Mouse (Mus musculus): ENCODE measurements around the gene Dkc1. TPM values are rescaled to one million over a fixed set of nuclear protein-coding genes. Genes with fewer than 3 reads are reported as not detected.
A peak's percentile ranks its signal among the peaks of the same experiment; 100 is the strongest.
"Not testable (repeated sequence)": the region's sequence is repeated elsewhere in the genome, so short reads cannot be mapped to it uniquely, and the experiment has no call there.

Dkc1 gene
- polyA plus RNA-seq, 1 experiment from 2014 or later = 158 TPM

DNA sequence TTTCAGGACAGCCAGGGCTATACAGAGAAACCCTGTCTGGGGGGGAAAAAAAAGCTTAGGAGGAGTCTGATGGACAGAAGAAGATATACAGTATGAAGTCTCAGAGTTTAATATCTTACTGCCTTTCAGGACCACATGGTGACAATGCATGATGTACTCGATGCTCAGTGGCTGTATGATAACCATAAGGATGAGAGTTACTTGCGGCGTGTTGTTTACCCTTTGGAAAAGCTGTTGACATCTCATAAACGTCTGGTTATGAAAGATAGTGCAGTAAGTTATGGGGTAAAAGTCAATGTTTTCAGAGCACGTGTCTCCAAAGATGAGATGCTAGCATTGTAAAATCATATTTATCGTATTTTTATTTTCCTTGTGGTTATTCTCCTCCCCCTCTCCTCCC lies 6.6 kb downstream of the Dkc1 start:
- Histone ChIP-seq H3K9ac (no peak overlapping the region), H3K9me3 (no peaks in the 10 kb centered on the region), H3K36me3 (peaks cover 48% of the 10 kb centered on the region), H3K4me3 (no peak overlapping the region), H3K4me2 (no peak overlapping the region), H3K27me3 (no peaks in the 10 kb centered on the region), H3K4me1 (no peaks in the 10 kb centered on the region), H3K27ac (no peak overlapping the region)
- 86% methylated on average over 6 of the region's 6 CpGs for WGBS
- ATAC-seq (ENCODE audit: insufficient number of reproducible peaks, insufficient read depth, low FRiP score, low TSS enrichment, low read depth) = no peak

DNA sequence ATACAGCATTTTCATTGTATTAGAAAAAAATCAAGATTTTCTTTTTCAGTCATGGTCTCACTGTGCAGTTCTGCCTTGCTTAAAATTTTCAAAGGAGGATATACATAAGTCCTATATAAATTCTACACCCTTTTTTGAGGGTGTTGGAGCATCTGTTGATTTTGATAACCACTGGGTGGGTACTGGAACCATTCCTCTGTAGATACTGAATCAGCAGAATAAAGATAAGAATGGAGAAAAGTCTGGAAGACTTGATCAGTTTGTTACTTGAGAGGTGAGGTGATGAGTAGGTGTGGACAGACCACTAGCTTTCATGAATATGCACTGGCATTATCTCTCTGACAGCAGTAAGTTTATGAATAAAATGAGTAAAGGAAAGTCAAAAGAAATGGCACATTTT lies 19.9 kb downstream of the Dkc1 start:
- H3K9me3 ChIP-seq = no peaks in the 10 kb centered on the region

DNA sequence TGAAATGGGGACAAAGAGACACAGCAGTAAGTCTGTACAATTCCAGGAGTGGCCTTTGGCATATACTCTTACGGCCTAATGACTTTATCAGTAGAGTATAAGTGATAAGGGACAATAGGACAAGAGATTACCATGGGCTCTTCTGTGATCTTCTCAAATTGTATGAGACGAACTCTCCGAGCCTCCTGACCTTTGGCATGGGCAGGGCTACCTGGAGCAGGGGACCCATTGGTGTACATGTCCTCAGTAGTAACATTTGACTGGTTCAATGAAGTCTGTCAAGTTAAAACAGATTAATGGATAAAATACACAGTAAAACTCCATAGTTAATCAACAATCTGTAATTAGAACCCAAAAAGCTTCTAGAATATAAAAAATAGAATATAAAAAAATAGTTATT lies 30.0 kb downstream of the Dkc1 start:
- H3K4me1 ChIP-seq = no peaks in the 10 kb centered on the region; the same call in 1 of the 2 replicates
- no peaks in the 10 kb centered on the region for H3K27me3 ChIP-seq
- no peak overlapping the region for H3K9ac ChIP-seq
- H3K4me3 ChIP-seq = no peak overlapping the region
- H3K4me2 ChIP-seq = no peak overlapping the region
- H3K36me3 ChIP-seq = peaks cover 12% of the 10 kb centered on the region
- 88% methylated on average over 3 of the region's 3 CpGs for WGBS
- H3K27ac ChIP-seq = no peak overlapping the region
- no peak for ATAC-seq (ENCODE audit: insufficient number of reproducible peaks, insufficient read depth, low FRiP score, low TSS enrichment, low read depth)
- H3K9me3 ChIP-seq = no peaks in the 10 kb centered on the region

More for the DNA sequence above, 19.9 kb downstream of the Dkc1 start:
- no peaks in the 10 kb centered on the region for H3K4me1 ChIP-seq
- H3K4me2 ChIP-seq = no peak overlapping the region
- H3K4me3 ChIP-seq = no peak overlapping the region
- H3K27ac ChIP-seq = no peak overlapping the region
- ATAC-seq (ENCODE audit: insufficient number of reproducible peaks, insufficient read depth, low FRiP score, low TSS enrichment, low read depth) = no peak
- no peak overlapping the region for H3K9ac ChIP-seq
- peaks cover 25% of the 10 kb centered on the region for H3K36me3 ChIP-seq
- H3K27me3 ChIP-seq = no peaks in the 10 kb centered on the region

DNA sequence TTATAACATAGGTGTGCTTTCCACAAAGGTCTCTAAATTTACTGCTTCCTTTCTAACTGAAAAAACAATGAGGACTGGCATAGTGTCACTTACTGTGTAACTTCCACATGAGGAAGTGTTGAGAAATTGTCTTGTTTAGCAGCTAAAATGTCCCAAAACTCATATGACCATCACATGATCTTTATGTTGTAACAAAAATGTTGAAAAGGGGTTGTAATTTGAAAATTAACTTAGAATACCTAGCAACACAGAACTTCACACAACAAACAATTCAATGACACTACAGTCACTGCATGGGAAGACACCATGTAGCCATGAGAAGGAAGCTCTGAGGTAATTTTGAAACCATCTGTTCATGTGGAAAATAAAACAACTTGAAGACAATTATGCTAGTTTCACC lies 31.2 kb downstream of the Dkc1 start:
- no peak overlapping the region for H3K4me3 ChIP-seq
- no peak overlapping the region for H3K9ac ChIP-seq
- H3K4me1 ChIP-seq = no peaks in the 10 kb centered on the region; the same call in 1 of the 2 replicates
- H3K9me3 ChIP-seq = no peaks in the 10 kb centered on the region
- H3K27me3 ChIP-seq = no peaks in the 10 kb centered on the region
- H3K36me3 ChIP-seq = peaks cover 7% of the 10 kb centered on the region; the same call in 1 of the 2 replicates
- H3K27ac ChIP-seq = no peak overlapping the region
- no peak for ATAC-seq (ENCODE audit: insufficient number of reproducible peaks, insufficient read depth, low FRiP score, low TSS enrichment, low read depth)
- H3K4me2 ChIP-seq = no peak overlapping the region

DNA sequence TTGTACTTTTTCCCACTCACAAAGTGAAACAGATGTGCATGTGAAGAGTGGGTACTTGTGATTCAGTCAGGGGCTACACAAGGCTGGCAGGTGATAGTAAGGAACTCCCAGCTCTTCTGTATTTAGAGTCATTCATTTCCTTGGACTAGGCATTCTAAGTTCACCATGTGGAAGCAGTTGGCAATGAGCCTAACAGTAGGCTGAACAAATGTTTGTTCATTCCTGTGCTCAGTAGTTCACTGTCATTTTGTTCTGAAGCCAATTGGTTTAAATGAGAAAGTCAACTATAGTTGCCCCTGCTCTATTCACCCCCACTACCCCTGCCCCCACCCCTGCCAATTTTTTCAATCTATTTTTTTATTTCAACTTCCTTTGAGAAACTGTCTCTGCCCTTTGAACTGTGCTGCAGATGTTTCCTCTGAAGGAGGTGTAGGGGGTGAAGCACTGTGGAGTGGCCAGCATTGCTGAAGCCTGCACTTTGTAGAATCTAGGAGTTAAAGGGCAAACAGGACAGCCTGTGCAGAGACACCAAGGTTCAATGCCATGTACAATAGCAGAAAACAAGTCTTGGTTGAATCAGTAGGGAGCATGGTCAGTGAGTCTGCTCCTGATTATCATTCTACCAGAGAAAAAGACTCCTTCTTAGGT lies 32.8 kb downstream of the Dkc1 start:
- H3K9ac ChIP-seq = no peak overlapping the region
- H3K36me3 ChIP-seq = peaks cover 7% of the 10 kb centered on the region; the same call in 1 of the 2 replicates
- no peaks in the 10 kb centered on the region for H3K9me3 ChIP-seq
- no peak for ATAC-seq (ENCODE audit: insufficient number of reproducible peaks, insufficient read depth, low FRiP score, low TSS enrichment, low read depth)
- H3K4me2 ChIP-seq = no peak overlapping the region
- H3K27me3 ChIP-seq = no peaks in the 10 kb centered on the region
- no peak overlapping the region for H3K4me3 ChIP-seq
- H3K27ac ChIP-seq = no peak overlapping the region
- H3K4me1 ChIP-seq = no peaks in the 10 kb centered on the region; the same call in 1 of the 2 replicates

DNA sequence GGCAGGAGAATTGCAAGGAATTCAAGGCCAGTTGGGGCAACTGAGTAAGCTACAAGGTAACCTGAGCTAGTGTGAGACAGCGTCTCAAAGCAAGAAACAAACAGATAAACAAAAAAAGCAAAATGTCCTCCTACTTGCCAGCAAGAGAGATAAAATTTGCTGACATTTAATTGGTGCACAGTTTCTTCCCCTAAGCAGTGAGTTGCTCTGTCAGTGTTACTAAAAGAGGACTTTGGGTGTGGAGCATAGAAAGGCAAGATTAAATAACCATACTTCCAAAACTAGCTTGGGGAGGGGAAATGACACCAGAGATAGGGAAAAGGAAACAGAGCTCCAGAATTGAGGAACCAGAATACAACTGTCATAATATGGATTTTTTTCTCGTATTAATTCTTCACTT lies 33.8 kb downstream of the Dkc1 start:
- Histone ChIP-seq H3K4me3 (no peak overlapping the region), H3K9me3 (no peaks in the 10 kb centered on the region), H3K27me3 (no peaks in the 10 kb centered on the region), H3K4me1 (no peaks in the 10 kb centered on the region; the same call in 1 of the 2 replicates), H3K36me3 (peaks cover 7% of the 10 kb centered on the region; the same call in 1 of the 2 replicates), H3K9ac (no peak overlapping the region), H3K4me2 (peak overlapping the region; percentile 16; the same call in 1 of the 2 replicates), H3K27ac (no peak overlapping the region)
- ATAC-seq (ENCODE audit: insufficient number of reproducible peaks, insufficient read depth, low FRiP score, low TSS enrichment, low read depth) = no peak
- 65% methylated on average over 2 of the region's 2 CpGs for WGBS

DNA sequence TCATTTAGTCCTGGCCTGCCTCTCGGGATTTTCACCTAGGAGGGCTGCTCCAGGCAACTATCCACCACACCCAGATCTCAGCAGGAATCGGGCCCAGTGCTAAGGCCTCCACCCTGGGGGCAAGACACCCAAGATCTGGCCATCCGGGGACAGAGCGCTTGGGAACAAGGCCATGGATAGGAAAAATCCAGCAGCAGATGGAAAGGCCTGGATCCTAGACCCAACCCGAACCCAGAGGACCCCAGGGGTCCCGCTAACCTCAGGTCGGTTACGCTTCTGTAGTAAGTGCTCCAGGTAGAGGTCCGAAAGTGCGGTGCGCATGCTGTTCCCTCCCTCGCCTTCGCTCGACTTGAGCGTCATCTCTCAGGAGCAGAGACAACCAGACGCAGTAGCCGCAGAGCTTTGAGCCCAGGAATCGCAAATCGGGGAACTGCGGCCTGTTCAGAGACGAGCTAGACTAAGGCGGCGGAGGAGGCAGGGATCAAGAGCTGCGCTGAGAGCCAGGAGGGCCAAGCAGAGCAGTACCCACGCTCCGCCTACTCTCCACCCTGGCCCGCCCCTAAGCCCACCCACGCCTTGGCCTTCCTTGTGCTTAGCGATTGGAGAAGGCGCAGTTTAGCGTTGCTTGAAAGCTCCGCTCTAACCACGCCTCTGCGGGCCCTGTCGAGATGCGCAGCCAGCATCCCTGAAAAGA lies 35.0 kb downstream of the Dkc1 start, which contains the start of gene Mpp1:
Mpp1 (minus strand) TSS at position 550 of the 694 bp plus-strand sequence.
- Histone ChIP-seq H3K9ac (peak within 1 kb of the TSS; percentile 78), H3K4me2 (peak within 1 kb of the TSS; percentile 57), H3K27me3 (no peaks in the 10 kb centered on the region), H3K9me3 (no peaks in the 10 kb centered on the region), H3K4me1 (no peaks in the 10 kb centered on the region; the same call in 1 of the 2 replicates), H3K27ac (peak within 1 kb of the TSS; percentile 84), H3K4me3 (peak within 1 kb of the TSS; percentile 56), H3K36me3 (no peaks in the 10 kb centered on the region)
- WGBS = 19% methylated on average over 36 of the region's 36 CpGs
- peak; percentile 96 for ATAC-seq (ENCODE audit: insufficient number of reproducible peaks, insufficient read depth, low FRiP score, low TSS enrichment, low read depth)

DNA sequence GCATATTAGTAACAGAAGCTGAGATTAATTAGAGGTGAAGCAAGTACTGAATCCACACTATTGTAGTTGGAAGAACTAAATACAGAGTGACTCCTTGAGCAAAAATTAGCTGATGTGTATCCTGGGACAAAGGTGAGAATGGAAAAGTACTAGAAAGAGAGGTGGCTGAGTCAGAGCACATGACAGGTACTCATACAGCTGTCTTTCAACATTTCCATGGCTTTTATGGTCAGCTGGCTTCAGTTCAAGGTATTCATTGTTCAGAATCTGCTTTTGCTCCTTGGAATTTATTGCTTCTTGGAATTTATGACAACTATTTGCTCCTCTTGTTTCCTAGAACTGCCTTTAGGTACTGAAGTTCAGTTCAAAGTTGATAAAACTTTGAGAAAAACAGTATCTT lies 41.3 kb downstream of the Dkc1 start:
- Histone ChIP-seq H3K27me3 (no peaks in the 10 kb centered on the region), H3K36me3 (no peaks in the 10 kb centered on the region), H3K4me3 (no peak overlapping the region), H3K9ac (no peak overlapping the region), H3K4me2 (no peak overlapping the region), H3K9me3 (no peaks in the 10 kb centered on the region), H3K4me1 (no peaks in the 10 kb centered on the region), H3K27ac (no peak overlapping the region)
- no peak for ATAC-seq (ENCODE audit: insufficient number of reproducible peaks, insufficient read depth, low FRiP score, low TSS enrichment, low read depth)

DNA sequence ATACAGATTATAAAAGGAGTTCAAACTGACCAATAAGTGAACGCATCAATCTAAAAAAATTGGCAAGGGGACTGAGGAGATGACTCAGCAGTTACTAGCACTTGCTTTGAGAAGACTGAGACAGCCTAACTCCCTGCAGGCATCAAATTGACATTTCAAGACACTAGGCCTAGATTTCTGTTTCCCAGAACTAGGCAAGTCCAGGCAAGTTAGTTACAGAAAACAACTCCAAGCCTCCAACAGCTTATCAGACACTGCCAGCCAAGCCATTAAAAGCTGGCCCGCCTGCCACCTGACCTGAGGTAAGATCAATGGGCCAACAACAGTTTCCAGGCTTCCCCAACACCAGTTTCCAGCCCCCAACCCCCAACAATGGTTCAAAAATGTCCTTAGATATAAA lies 42.1 kb downstream of the Dkc1 start:
- WGBS = 83% methylated on average over 2 of the region's 2 CpGs
- Histone ChIP-seq H3K9ac (no peak overlapping the region), H3K36me3 (no peaks in the 10 kb centered on the region), H3K4me2 (no peak overlapping the region), H3K27me3 (no peaks in the 10 kb centered on the region), H3K4me1 (no peaks in the 10 kb centered on the region), H3K27ac (no peak overlapping the region), H3K9me3 (no peaks in the 10 kb centered on the region), H3K4me3 (no peak overlapping the region)
- ATAC-seq (ENCODE audit: insufficient number of reproducible peaks, insufficient read depth, low FRiP score, low TSS enrichment, low read depth) = no peak

DNA sequence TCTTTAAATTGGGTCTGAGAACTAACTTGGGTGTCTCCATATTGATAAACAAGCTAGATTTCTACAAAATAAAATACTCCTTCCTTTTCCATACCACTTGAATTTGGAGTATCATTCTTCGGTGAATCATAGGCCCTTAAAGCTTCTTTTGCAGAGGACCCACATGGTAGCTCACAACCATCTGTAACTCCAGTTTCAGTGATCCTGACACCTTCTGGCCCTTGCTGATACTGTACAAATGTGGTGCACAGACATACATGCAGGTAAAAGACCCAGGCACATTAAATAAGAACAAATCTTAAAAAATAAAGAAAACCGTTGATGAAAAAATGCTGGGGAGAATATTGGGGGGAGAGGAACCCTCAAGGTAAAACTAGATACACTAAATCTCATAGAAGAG lies 42.5 kb downstream of the Dkc1 start:
- ATAC-seq (ENCODE audit: insufficient number of reproducible peaks, insufficient read depth, low FRiP score, low TSS enrichment, low read depth) = no peak
- Histone ChIP-seq H3K4me1 (no peaks in the 10 kb centered on the region), H3K27ac (no peak overlapping the region), H3K4me3 (no peak overlapping the region), H3K27me3 (no peaks in the 10 kb centered on the region), H3K36me3 (no peaks in the 10 kb centered on the region), H3K4me2 (no peak overlapping the region), H3K9ac (no peak overlapping the region), H3K9me3 (no peaks in the 10 kb centered on the region)
- 87% methylated on average over 2 of the region's 2 CpGs for WGBS

DNA sequence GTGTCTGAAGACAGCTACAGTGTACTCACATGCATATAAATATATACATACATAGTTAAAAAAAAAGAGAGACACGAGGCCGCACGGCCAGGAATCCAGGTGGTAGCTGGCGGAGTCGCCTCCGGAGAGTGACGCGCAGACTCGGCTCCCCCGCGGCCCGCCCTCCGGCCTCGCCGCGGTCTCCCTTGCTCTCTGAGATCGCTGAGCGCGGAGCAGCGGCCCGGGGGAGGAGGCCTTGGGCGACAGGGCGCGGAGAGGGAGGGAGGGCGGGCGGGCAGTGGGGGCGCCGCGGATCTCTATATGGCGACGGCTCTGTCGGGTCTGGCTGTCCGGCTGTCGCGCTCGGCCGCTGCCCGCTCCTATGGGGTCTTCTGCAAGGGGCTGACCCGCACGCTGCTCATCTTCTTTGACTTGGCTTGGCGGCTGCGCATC lies 47.5 kb downstream of the Dkc1 start:
- ATAC-seq (ENCODE audit: insufficient number of reproducible peaks, insufficient read depth, low FRiP score, low TSS enrichment, low read depth) = not testable (repeated sequence)

DNA sequence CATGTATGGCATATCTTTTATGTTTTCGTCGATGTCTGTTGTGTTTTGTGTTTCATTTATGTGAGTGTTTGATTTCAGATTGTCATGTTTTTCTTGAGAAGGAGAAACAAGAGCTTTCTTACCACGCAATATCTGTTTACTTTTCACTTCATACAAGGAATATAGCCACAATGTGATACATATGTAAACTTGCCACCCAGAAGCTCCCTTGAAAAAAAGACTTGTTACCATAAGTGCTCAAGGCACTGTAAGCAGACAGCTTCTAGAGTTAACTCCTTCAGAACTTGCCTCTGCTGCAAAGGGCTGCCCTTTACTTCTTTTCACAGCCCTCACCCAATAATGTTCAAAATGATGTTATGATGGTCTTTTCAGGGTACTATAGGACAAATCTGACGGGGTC lies 52.8 kb downstream of the Dkc1 start:
- Histone ChIP-seq H3K27me3 (no peaks in the 10 kb centered on the region), H3K9me3 (no peaks in the 10 kb centered on the region), H3K9ac (no peak overlapping the region), H3K4me2 (no peak overlapping the region), H3K4me1 (no peaks in the 10 kb centered on the region), H3K36me3 (no peaks in the 10 kb centered on the region), H3K27ac (no peak overlapping the region), H3K4me3 (no peak overlapping the region)
- ATAC-seq (ENCODE audit: insufficient number of reproducible peaks, insufficient read depth, low FRiP score, low TSS enrichment, low read depth) = no peak
- 67% methylated on average over 4 of the region's 4 CpGs for WGBS

More for the DNA sequence above, 47.5 kb downstream of the Dkc1 start:
- not testable (repeated sequence) for H3K4me1 ChIP-seq, H3K36me3 ChIP-seq, H3K9me3 ChIP-seq, H3K27ac ChIP-seq, H3K27me3 ChIP-seq
- peak overlapping the region; percentile 37 for H3K4me3 ChIP-seq
- 23% methylated on average over 29 of the region's 42 CpGs for WGBS
- H3K9ac ChIP-seq = peak overlapping the region; percentile 52; the same call in 1 of the 2 replicates
- peak overlapping the region; percentile 61 for H3K4me2 ChIP-seq
